Mouse (Mus musculus) embryonic fibroblast, embryonic 13.5 days (primary cell): Measurements from ENCODE around the gene Ndufaf2. TPM values are rescaled to one million over a fixed set of nuclear protein-coding genes. Genes with fewer than 3 reads are reported as not detected.

Experiments used
- H3K27ac ChIP-seq: 2 replicates; pipeline ENCODE4 v1.5.1; 2012; ENCODE audit warnings: low read length, control low read depth, inconsistent platforms; ENCODE audit not compliant: insufficient read depth
- H3K4me1 ChIP-seq: 2 replicates; pipeline ENCODE4 v1.6.1; 2011; ENCODE audit warnings: low read length; ENCODE audit not compliant: control insufficient read depth, insufficient read depth
- H3K4me3 ChIP-seq: 2 replicates; pipeline ENCODE4 v1.5.1; 2011; ENCODE audit warnings: mild to moderate bottlenecking, control low read depth, low read length; ENCODE audit not compliant: insufficient read depth
- CTCF ChIP-seq: IDR thresholded peaks from 2 replicates; pipeline ENCODE4 v1.5.1; 2011; ENCODE audit warnings: mild to moderate bottlenecking, control low read depth, low read length, moderate library complexity, borderline replicate concordance; ENCODE audit not compliant: insufficient read depth
- POLR2A ChIP-seq: IDR thresholded peaks from 2 replicates; pipeline ENCODE4 v1.6.1; 2011; ENCODE audit warnings: low read depth, mild to moderate bottlenecking, control low read depth, low read length, moderate library complexity
- polyA plus RNA-seq: library from polyadenylated mRNA; stranded (reverse); fragments of >200 nt; gene quantifications from 2 replicates; pipeline ENCODE4 v1.2.4, GENCODE M21; 2011; ENCODE audit warnings: low read depth; ENCODE audit not compliant: missing spikeins, insufficient read length

Gene Ndufaf2
- polyA plus RNA-seq, 1 experiment = 52.6 TPM

GRCm38 (mm10) chr13:108179618-108180017, 21.2 kb upstream of the Ndufaf2 start:
- Histone ChIP-seq H3K27ac (no peak overlapping the region), H3K4me1 (no peaks in the 10 kb centered on the region), H3K4me3 (no peak overlapping the region)
- TF ChIP-seq POLR2A (no peak), CTCF (no peak)

DNA sequence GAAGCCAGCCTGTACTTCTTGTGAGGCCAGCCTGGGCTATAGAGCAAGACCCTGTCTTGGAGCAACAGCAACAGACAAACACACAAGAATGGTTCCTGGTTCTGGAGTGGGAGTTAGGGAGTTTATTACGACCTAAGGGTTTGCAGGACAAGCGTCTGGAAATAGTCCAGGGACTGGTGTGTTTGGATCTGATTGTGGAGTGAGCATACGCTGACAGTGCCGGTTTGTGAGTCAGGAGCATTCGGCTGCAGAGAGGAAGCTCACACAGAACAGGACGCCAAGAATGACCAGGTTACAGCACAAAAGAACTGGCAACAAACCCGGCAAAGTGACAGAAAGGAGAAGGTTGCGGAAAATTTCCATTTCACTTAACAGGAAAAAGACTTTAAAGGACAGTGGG, 12.1 kb upstream of the Ndufaf2 start:
- no peak overlapping the region for H3K4me3 ChIP-seq
- H3K4me1 ChIP-seq = no peaks in the 10 kb centered on the region
- no peak overlapping the region for H3K27ac ChIP-seq
- no peak for TF ChIP-seq POLR2A
- TF ChIP-seq CTCF = no peak

DNA sequence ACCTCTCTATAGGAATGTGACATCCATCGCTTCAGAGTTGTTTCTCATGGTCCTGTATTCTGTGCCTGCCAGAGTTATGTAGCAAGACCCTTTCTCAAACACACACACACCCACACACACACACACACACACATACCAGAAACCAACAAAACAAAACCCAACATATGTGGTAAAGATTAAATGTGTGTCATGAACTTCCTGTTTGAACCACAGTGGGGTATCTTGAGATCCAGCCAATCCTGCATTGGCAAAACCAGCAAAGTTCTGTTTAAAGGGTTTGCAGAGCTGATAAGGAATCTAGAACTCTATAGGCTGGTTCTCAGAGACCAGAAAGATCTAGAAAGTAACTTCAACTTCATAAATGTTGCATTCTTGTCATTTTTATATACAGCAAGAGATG, 11.6 kb upstream of the Ndufaf2 start:
- Histone ChIP-seq H3K4me3 (no peak overlapping the region), H3K27ac (no peak overlapping the region), H3K4me1 (no peaks in the 10 kb centered on the region)
- no peak for TF ChIP-seq POLR2A
- no peak for TF ChIP-seq CTCF

DNA sequence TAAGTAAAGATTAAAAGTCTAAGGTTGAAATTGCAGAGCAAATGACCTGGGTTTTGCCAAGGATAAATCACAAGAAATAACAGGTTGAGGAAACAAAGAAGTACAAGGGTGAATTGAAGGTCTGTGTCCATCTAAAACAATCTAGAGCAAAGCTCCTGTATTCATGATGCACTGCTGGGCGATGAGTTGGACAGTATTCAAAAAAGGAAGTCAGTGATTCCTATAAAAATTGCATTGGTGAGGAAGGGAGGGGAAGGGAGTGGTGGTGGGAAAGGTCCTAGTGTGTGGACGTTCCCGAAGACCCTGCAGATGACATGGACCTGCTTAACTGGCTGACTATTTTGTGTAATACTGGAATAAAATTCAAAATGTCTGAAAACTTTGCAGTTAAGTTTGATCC, 6.2 kb upstream of the Ndufaf2 start:
- Histone ChIP-seq H3K27ac (no peak overlapping the region), H3K4me1 (no peaks in the 10 kb centered on the region; the same call in 1 of the 2 replicates), H3K4me3 (no peak overlapping the region)
- TF ChIP-seq CTCF (no peak), POLR2A (no peak)

DNA sequence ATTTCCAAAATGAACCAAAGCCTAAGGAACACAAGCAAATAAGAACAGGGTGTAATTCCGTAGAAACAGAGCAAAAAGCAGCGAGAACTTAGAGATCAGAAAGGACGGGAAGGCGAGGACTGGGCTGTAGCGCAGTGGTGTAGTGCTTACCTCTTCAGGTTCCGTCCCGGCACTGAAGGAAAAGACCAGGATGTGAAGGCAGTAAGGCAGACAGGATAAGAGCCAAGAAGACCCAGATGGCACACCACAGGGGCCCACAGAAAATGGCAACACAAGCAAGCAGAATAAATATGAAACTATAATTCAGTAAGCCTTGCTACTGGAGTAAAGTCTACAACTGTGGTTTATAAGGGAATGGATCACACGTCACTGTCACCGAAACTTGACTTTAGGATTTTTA, 5.5 kb upstream of the Ndufaf2 start:
- no peaks in the 10 kb centered on the region; the same call in 1 of the 2 replicates for H3K4me1 ChIP-seq
- no peak for TF ChIP-seq CTCF
- TF ChIP-seq POLR2A = no peak
- H3K27ac ChIP-seq = no peak overlapping the region
- H3K4me3 ChIP-seq = no peak overlapping the region

DNA sequence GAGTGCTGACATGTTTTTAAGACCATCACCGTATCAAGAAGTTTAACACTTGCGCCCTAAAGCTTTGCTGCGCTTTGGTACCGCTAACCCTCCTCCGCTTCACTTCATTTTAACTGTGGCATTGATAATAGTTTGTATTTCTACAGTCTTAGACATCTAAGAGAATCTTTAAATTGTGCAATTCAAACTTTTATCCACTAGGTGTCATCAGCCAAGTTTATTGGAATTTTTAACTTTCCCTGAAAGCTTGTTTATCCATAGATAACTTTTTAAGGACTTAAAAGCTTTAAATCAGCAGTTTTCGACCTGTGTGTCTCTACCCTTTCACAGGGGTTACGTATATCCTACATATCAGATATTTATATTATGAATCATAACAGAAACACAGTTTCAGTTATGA, 1.5 kb upstream of the Ndufaf2 start:
- no peaks in the 10 kb centered on the region; the same call in 1 of the 2 replicates for H3K4me1 ChIP-seq
- peak overlapping the region; percentile 7; the same call in 1 of the 2 replicates for H3K4me3 ChIP-seq
- no peak overlapping the region for H3K27ac ChIP-seq
- TF ChIP-seq POLR2A = no peak
- no peak for TF ChIP-seq CTCF

DNA sequence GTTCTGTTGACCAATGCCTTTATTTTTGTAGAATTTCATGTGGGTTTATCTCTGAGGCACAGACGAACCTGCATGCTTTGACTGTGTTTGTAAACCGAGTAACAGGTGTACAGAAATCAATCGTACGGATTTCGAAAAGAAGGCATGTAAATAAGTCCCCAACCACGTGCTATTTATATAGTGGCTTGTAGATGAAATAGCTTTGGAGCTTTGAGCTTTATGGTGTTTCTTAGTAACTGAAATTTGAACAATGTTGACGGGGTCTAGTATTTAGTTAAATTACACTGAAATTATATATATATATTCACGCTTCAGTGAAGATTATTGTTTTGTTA, 785 bp upstream of the Ndufaf2 start:
- TF ChIP-seq POLR2A = no peak
- TF ChIP-seq CTCF = no peak
- Histone ChIP-seq H3K27ac (no peak overlapping the region), H3K4me3 (peak overlapping the region; percentile 90), H3K4me1 (no peaks in the 10 kb centered on the region; the same call in 1 of the 2 replicates)

DNA sequence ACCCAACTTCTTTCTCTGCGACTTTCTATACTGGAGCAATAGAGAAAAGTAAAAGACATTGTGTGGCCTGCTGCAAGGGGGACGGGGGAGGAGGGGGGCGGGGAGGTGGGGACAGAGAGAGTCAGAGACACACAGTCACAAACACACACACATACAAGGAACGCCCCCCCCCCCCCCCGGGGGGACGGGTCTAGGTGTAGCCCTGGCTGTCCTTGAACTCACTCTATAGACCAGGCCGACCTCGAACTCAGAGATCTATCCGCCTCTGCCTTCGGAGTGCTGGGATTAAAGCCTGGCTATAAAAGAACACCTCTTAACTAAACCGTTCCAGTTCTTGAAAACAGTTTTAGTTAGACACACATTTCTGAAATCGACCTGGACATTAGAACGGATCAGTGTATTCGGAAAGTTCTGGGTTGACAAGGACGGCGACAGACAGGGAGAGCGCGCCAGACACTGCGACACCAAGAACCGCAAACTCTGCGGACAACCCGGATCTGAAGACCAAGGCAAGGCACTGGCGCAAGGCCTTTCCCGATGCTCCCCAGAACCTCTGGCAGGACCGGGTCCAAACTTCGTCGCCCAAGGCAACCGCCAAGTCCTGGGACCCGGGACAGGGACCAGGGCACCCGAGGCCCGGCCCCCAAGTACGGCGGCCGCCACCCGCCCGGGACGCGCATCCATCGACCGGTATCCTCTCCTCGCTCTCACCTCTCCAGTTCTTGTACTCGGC, 525 bp downstream of the Ndufaf2 start:
- TF ChIP-seq CTCF (no peak), POLR2A (no peak)
- Histone ChIP-seq H3K27ac (no peak overlapping the region), H3K4me1 (no peaks in the 10 kb centered on the region; the same call in 1 of the 2 replicates), H3K4me3 (peak overlapping the region; percentile 75)

DNA sequence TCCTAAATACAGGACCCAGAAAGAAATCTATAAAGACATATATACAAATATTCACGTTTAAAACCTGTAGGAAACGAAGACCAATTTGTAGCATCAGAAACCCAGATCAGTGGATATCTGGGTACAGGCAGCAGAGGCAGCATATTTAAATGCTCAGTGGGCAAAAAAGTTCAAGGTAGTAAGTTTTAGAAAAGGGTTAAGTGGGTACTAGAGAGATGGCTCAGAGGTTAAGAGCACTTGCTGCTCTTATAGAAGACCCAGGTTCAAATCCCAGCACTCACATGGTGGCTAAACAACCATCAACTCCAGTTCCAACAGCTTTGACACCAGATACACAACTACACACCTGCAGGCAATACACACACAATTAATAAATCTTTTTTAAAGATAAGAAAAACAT, 1.3 kb downstream of the Ndufaf2 start:
- no peak for TF ChIP-seq CTCF
- H3K4me1 ChIP-seq = no peaks in the 10 kb centered on the region; the same call in 1 of the 2 replicates

DNA sequence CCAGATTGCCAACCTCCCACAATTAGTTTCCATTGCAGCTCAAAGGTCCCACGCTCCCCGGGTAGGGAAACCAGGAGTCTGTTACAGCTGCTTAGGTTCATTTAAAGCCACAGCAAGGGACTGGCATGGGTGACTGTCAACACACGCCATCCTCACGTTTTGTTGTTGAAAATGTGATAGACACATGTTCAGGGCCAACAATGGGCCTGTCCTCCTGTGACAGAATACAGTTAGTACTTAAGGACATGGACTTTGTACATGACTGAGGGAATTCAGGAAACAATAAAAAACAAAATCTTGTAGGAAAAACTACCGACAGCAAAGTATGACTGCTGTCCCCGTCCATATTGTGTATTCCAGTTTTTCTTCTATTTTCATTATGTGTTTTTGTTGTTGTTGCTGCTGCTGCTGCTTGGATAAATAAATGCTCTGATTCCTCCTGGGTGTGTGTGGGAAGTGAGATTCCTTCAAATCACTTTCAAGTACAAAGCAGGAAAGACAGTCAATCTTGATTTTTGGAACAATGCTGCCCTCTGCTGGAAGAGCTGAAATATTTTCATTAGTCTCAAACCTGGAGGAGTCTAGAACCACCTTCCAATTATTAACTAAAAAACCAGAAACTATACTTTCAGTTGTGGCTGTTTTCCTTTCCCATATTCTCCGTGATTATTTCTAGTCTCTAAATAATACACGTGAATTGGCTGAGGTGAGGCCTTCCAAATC, 5.6 kb downstream of the Ndufaf2 start:
- TF ChIP-seq POLR2A = no peak
- no peak for TF ChIP-seq CTCF
- H3K4me1 ChIP-seq = no peaks in the 10 kb centered on the region
- H3K4me3 ChIP-seq = no peak overlapping the region
- H3K27ac ChIP-seq = no peak overlapping the region

More for the DNA sequence above, 1.3 kb downstream of the Ndufaf2 start:
- no peak overlapping the region for H3K27ac ChIP-seq
- H3K4me3 ChIP-seq = no peak overlapping the region

GRCm38 (mm10) chr13:108151782-108152181, 6.6 kb downstream of the Ndufaf2 start:
- H3K27ac ChIP-seq = no peak overlapping the region
- no peak overlapping the region for H3K4me3 ChIP-seq
- H3K4me1 ChIP-seq = no peaks in the 10 kb centered on the region
- TF ChIP-seq CTCF = no peak
- no peak for TF ChIP-seq POLR2A
